Mouse (Mus musculus) lung, embryonic 16.5 days (tissue): ENCODE data around the gene Zfp366. TPM values are rescaled to one million over a fixed set of nuclear protein-coding genes. Genes with fewer than 3 reads are reported as not detected.

ENCODE experiments used
- ATAC-seq: fragments of 200-750 bp; cut with Nextera tagmentation; 2 replicates; pipeline ENCODE4 v1.8.0; 2017; ENCODE audit warnings: low read depth, mild to moderate bottlenecking, moderate library complexity
- H3K27ac ChIP-seq: fragments of 300-500 bp; sonication (generic); 2 replicates; pipeline ENCODE4 v1.5.1; 2014; ENCODE audit warnings: mild to moderate bottlenecking, control low read depth, low read length
- H3K27me3 ChIP-seq: fragments of 300-500 bp; sonication (generic); 2 replicates; pipeline ENCODE4 v1.6.1; 2014; ENCODE audit warnings: low read depth, low read length, mixed read lengths; ENCODE audit not compliant: control insufficient read depth, insufficient read depth
- H3K36me3 ChIP-seq: fragments of 300-500 bp; sonication (generic); 2 replicates; pipeline ENCODE4 v1.6.1; 2014; ENCODE audit warnings: low read length; ENCODE audit not compliant: control insufficient read depth, insufficient read depth
- H3K4me1 ChIP-seq: fragments of 300-500 bp; sonication (generic); replicated peaks from 2 replicates; pipeline ENCODE4 v1.6.1; 2014; ENCODE audit warnings: low read length, mixed read lengths; ENCODE audit not compliant: control insufficient read depth, insufficient read depth
- H3K4me2 ChIP-seq: fragments of 300-500 bp; sonication (generic); 2 replicates; pipeline ENCODE4 v1.6.1; 2014; ENCODE audit warnings: low read depth, low read length, control low read depth
- H3K4me3 ChIP-seq: fragments of 300-500 bp; sonication (generic); 2 replicates; pipeline ENCODE4 v1.5.1; 2014; ENCODE audit warnings: mild to moderate bottlenecking, low read length, control low read depth
- H3K9ac ChIP-seq: fragments of 300-500 bp; sonication (generic); 2 replicates; pipeline ENCODE4 v1.6.1; 2014; ENCODE audit warnings: low read length, control low read depth
- H3K9me3 ChIP-seq: fragments of 300-500 bp; sonication (generic); 2 replicates; pipeline ENCODE4 v1.6.1; 2016; ENCODE audit warnings: low read length; ENCODE audit not compliant: control insufficient read depth
- WGBS: fragments of 180-500 bp; shearing (Covaris S2); extraction: QIAGEN DNeasy Blood & Tissue Kit; methylation state at CpG from one replicate; pipeline ENCODE4 v1.1.7; 2014; 5-methylcytosine and 5-hydroxymethylcytosine counted together
- polyA plus RNA-seq: library from polyadenylated mRNA; unstranded; fragments of >200 nt; fragmentation: Nextera tagmentation; extraction: Ambion mirVana; gene quantifications from 2 replicates; pipeline ENCODE4 v1.2.1, GENCODE M21; 2015

Zfp366 gene
- polyA plus RNA-seq, 1 experiment from 2014 or later = 1.1 TPM

DNA sequence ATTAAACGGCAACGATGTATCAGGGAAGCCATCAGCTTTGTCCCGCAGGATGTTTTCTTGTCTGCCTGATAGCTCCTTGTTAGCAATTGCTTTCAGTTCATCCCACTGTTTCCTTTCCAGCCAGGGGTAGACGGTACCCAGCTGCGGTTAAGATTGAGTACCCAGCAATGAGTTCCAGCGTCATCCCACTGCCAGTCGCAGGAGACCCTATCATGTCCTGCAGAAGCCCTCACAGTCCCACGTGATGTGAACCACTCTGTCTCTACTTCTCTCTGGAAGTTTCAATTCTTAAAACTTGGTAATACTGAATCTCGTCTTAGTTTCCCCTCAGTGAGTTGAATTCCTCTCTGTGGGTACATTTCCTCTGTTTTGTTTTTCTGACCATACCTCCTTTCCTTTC is 103.2 kb downstream of the Zfp366 start:
- H3K9ac ChIP-seq = no peak overlapping the region
- WGBS = 82% methylated on average over 9 of the region's 9 CpGs
- H3K27me3 ChIP-seq = no peaks in the 10 kb centered on the region
- no peak overlapping the region for H3K27ac ChIP-seq
- H3K36me3 ChIP-seq = no peaks in the 10 kb centered on the region
- H3K4me1 ChIP-seq = no peaks in the 10 kb centered on the region
- no peaks in the 10 kb centered on the region for H3K9me3 ChIP-seq
- H3K4me3 ChIP-seq = no peak overlapping the region
- no peak for ATAC-seq
- no peak overlapping the region for H3K4me2 ChIP-seq

- Histone ChIP-seq H3K27ac (no peak overlapping the region), H3K4me3 (no peak overlapping the region), H3K27me3 (no peaks in the 10 kb centered on the region), H3K9ac (no peak overlapping the region), H3K4me1 (no peaks in the 10 kb centered on the region), H3K4me2 (no peak overlapping the region), H3K36me3 (no peaks in the 10 kb centered on the region), H3K9me3 (no peaks in the 10 kb centered on the region)
- ATAC-seq = no peak
- 83% methylated on average over 8 of the region's 8 CpGs for WGBS
Measured at GRCm38 (mm10) chr13:99290766-99291165, 106.1 kb downstream of the Zfp366 start.

- H3K27me3 ChIP-seq = no peaks in the 10 kb centered on the region
- 90% methylated on average over 13 of the region's 13 CpGs for WGBS
- H3K36me3 ChIP-seq = no peaks in the 10 kb centered on the region
- H3K9ac ChIP-seq = no peak overlapping the region
- ATAC-seq = no peak
- H3K4me1 ChIP-seq = no peaks in the 10 kb centered on the region
- no peak overlapping the region for H3K4me3 ChIP-seq
- no peak overlapping the region for H3K4me2 ChIP-seq
- H3K9me3 ChIP-seq = no peaks in the 10 kb centered on the region
- H3K27ac ChIP-seq = no peak overlapping the region
Measured at GRCm38 (mm10) chr13:99294176-99294575, 109.6 kb downstream of the Zfp366 start.

- H3K9ac ChIP-seq = no peak overlapping the region
Measured at GRCm38 (mm10) chr13:99299921-99300320, 115.3 kb downstream of the Zfp366 start.

More at GRCm38 (mm10) chr13:99299921-99300320, 115.3 kb downstream of the Zfp366 start:
- ATAC-seq = no peak
- no peaks in the 10 kb centered on the region for H3K27me3 ChIP-seq
- H3K4me2 ChIP-seq = no peak overlapping the region
- no peak overlapping the region for H3K4me3 ChIP-seq
- no peak overlapping the region for H3K27ac ChIP-seq
- H3K9me3 ChIP-seq = no peaks in the 10 kb centered on the region
- peaks cover 7% of the 10 kb centered on the region for H3K4me1 ChIP-seq
- WGBS = 66% methylated on average over 5 of the region's 5 CpGs
- H3K36me3 ChIP-seq = no peaks in the 10 kb centered on the region

Other genes with a start within 250 kb of the Zfp366 start
- gene 1700024P04Rik, start 200.3 kb upstream of the Zfp366 start, polyA plus RNA-seq = not detected in 2 replicates
- gene Ptcd2, start 159.9 kb downstream of the Zfp366 start, polyA plus RNA-seq = 41.0 and 42.6 TPM in 2 replicates
- 53.8 and 54.6 TPM in 2 replicates for gene Mrps27, start 160.0 kb downstream of the Zfp366 start, polyA plus RNA-seq